Mouse (Mus musculus): ENCODE measurements at regions not wholly inside any gene's neighbourhood (a gene's known extent, or its start where the extent isn't known, plus 50 kb on each side); places are given as distances from the start of the nearest gene placed in this dataset.

GRCm38 (mm10) chr11:112889760-112890159, 107.7 kb downstream of the Sox9 start:
- no peak for DNase-seq

- no peak for DNase-seq
Observed at GRCm38 (mm10) chr11:112897597-112897996, 115.6 kb downstream of the Sox9 start.

DNA sequence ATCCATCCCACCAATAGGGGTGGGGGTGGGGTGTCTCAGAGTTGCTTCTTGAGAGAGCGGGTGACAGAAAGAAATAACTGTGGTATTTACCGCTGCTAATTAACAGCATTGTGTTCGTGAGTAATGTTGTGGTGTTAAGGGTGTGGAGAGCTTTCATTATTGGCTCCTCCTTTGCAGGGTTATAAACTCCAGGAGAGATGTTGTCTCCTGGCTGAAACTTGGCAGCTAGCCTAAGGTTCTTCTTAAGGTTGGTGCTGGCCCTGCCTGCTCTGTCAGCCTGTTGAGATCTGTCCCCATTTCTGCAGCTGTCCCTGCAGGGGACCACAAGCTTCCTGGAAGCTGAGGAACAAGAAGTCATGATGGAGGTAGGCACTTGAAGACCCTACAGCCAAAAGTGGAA, 120.6 kb downstream of the Sox9 start:
- DNase-seq = no peak

DNA sequence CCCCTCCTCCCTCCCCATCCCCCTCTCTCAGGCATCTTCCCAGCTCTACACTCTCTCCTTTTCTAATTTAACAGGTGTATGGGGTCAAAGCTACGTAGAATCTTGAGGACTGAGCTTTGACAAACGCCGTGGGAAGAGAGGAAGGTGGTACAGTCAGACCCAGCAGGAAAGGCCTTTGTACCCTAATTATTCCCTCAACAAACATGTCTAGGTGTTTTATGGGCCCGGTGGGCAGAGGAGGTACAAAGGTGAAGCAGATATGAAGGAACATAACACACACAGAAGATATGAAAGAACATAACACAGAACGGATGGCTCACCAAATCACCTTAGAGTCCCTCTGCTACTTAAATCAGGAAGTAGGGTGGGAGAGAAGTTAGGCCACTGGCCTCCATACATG, 128.3 kb downstream of the Sox9 start:
- no peak for DNase-seq

DNA sequence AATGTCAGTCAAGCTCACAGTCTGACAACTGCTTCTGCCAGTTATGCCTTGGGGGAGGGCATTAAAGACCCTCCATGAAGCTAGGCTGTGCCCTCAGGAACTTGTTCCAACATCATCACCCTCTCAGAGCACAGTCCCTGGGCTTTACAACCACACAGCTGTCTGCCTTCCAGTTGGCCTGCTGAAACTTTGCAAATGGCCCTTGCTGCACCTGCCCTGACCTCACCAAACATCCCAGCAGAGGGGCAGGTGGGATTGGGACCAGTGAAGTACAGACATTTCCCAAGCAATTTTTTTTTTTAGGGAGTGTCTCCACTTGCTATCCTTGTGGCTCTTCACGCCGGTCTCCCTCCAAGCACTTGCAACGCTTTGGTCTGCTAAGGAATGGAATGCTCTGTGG, 130.9 kb downstream of the Sox9 start:
- no peak for DNase-seq

DNA sequence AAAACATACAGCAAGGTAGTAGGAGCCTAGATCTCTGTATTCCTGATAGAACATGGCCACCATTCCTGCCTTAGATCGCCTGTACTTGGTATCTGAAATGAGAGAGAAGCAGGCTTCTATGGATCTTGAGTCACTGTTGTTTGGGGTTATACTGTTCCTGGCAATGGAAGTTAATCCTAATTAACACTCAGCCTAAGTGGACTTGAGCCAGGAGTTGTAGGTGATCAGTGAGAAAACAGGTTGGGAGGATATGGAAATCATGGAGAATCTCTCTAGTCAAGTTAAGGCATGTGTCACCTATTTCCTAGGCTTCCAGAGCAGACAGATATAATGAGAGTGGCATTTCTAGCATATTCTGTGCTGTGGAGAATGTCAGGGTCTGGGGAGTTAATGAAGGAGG, 134.9 kb downstream of the Sox9 start:
- no peak for DNase-seq

- no peak for DNase-seq
Observed at GRCm38 (mm10) chr11:112920131-112920530, 138.1 kb downstream of the Sox9 start.

DNA sequence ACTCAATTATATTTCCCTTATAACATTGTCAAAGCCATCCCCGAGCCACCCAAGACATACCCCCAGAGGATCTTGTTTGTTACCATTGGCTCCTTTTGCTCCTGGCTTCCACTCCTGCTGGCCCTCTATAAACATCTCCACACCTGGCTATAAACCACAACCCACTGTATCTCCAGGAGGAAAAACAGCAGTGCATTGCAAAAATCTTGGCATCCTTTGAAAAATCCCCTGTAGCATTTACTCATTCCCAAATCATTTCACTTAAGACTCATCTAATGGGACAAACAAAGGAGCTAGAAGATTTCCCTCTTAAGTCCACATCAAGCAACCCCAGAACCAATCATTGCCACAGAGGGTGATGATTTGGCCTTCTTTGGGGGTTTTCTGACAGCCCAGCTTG, 142.6 kb downstream of the Sox9 start:
- DNase-seq = no peak

DNA sequence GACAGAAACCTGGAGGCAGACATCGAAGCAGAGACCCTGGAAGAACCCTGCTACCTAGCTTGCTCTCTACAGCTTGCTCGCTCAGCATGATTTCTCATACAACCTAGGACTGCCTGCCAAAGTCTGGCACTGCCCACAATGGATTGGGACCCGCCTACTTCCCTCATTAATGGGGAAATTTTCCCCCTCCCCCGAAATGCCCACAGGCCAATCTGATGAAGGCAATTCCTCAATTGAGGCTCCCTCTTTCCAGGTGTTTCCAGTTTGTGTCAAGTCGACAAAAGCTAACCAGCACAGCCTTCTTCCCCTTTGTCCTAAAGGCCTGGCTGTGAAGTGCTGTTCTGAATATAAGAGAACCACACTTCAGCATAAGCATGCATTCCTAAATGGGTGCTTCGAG, 143.1 kb downstream of the Sox9 start:
- no peak for DNase-seq

- DNase-seq = peak; percentile 14
Observed at GRCm38 (mm10) chr11:112926330-112927025, 144.5 kb downstream of the Sox9 start.

DNA sequence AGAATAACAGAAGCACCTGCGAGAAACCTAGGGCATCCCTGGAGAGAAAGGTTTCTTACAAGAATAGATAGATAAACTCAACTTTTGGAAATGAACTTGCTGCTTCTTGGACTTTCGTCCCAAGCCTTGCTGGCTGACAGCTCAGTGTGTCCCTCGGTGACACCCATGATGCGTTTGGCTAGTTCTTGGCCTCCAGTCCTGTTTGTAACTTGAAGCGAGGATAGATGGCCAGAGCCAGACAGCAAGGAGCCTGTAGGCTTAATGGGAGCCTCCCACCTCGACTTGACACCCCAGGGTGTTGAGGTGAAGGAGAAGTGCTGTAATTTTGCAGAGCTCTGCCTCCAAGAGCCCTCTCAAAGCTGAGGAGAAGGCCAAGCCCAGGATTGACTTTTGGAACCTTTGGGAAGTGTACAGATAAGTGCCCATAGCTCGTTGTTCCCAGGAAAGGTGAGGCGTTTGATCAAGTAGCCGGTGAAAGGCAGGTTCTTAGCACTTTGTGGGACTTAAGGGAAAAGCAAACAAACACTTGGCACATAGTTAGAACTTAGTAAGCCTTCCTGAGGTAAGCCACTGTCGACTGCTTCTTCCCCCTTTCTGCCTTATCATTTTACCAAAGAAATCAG, 148.3 kb downstream of the Sox9 start:
- no peak for DNase-seq

GRCm38 (mm10) chr11:112938035-112938434, 156.0 kb downstream of the Sox9 start:
- no peak for DNase-seq

DNA sequence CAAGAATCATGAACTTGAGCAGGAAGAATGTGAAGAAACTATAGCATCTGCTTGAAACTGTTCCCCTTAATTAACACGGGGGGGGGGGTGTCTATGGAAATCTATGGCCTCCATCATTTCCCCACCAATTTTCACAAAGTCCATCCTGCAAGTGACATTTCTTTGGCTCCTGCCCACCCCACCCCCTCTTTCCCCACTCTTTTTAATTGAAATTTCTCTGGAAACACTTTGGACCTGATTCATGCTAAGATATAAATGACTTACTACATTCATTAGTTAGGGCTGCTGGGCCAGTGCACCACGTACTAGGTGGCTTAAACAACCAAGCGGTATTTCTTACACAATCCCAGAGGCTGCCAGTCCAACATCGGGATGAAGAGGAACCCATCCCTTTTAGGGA, 169.4 kb downstream of the Sox9 start:
- no peak for DNase-seq

- DNase-seq = no peak
Observed at GRCm38 (mm10) chr11:112952356-112952755, 170.3 kb downstream of the Sox9 start.

DNA sequence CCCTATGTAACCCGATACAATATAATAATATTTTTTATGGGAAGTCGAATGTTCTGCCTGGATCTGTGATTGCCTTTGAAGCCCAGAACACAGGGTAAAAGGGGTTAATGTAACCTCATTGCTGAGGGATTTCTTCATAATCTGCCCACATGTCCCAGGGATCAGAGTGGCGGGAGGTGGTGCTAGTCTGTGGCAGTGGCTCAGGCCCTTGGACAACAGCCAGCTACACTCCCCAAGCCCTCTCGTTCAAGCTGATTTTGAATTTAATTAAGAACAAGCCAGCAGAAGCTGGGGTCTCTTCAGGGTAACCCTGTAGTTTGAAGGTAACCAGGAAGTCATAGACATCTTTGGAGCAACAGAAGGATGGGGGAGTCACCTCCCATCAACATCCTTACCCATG, 171.5 kb downstream of the Sox9 start:
- DNase-seq = no peak

GRCm38 (mm10) chr11:112956748-112957440, 174.9 kb downstream of the Sox9 start:
- DNase-seq = no peak

- DNase-seq = no peak
Observed at GRCm38 (mm10) chr11:112959609-112960008, 177.6 kb downstream of the Sox9 start.

GRCm38 (mm10) chr11:112973286-112973685, 191.3 kb downstream of the Sox9 start:
- no peak for DNase-seq

GRCm38 (mm10) chr11:112974893-112975292, 192.9 kb downstream of the Sox9 start:
- DNase-seq = no peak

- DNase-seq = no peak
Observed at GRCm38 (mm10) chr11:112976914-112977785, 195.1 kb downstream of the Sox9 start.

GRCm38 (mm10) chr11:112978884-112979283, 196.9 kb downstream of the Sox9 start:
- DNase-seq = no peak

DNA sequence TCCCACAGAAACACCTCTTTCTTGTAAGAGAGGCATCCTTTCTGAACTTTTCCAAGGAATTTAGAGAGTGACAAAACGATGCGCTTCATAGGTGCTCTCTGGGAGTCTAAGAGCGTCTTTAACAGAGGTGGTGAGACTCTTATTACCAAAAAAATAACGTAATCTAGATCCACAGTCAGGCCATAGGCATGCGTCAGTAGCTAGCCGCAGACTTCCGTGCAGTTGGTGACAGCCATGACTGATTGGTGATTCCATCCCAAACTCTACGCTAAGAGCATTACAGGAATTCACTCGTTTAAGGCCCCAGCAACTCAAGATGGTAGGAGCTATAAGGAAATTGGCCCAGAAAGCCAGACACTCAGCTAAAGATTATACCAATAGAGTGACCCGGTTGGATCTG, 197.4 kb downstream of the Sox9 start:
- no peak for DNase-seq

DNA sequence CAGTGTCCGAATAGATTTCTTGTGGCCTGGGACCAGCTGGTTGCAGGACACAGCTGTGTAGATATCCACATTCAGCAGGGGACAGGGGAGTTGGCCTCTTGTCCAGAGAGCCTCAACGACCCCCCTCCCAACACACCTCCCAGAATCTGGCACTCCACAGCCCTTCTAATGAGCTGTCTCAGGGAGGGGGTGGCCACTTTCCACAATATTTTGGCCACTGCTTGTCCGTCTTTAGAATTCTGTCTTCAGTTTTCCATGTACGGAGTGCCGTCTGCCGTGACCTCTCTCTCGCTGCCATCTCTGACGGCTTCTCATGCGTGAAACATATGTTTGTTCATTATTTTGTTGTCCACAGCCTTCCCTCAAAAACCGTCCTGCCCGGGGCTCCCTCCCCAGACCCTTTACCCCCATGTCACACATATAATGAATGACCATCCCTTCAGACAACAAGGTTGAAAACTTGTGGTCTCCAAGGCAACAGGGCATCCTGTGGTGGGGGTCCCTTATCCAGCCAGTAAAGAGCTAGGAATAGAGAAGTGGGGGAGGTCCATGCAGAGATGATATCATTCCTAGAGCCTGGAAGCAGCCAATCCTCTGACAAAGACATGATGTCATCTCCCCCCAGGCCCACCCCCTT, 200.3 kb downstream of the Sox9 start:
- DNase-seq = no peak
